In genomic region chr10:117593857-117594256, GRCm38 (mm10) we compare ENCODE assay signal across 28 mouse cellular contexts. TPM values are rescaled to one million over a fixed set of nuclear protein-coding genes. Genes with fewer than 3 reads are reported as not detected.
"Had no signal": no experiment of that assay in that cellular context is flagged by ENCODE, and none has a peak within 500 bp of the region (broad histone marks: within the 10 kb centered on the region; RNA-seq: fewer than 3 reads in every experiment).

No protein-coding gene starts in this region.

- H3K9me3 ChIP-seq: embryonic facial prominence, embryonic 10.5 days; embryonic facial prominence, embryonic 12.5 days; embryonic facial prominence, embryonic 13.5 days; embryonic facial prominence, embryonic 15.5 days; forebrain, embryonic 10.5 days; forebrain, embryonic 12.5 days; forebrain, embryonic 13.5 days; forebrain, embryonic 15.5 days had no signal

- H3K36me3 ChIP-seq: embryonic facial prominence, embryonic 10.5 days; embryonic facial prominence, embryonic 12.5 days; embryonic facial prominence, embryonic 13.5 days; embryonic facial prominence, embryonic 15.5 days; forebrain, embryonic 10.5 days; forebrain, embryonic 12.5 days; forebrain, embryonic 15.5 days had no signal

- H3K27me3 ChIP-seq: embryonic facial prominence, embryonic 13.5 days; embryonic facial prominence, embryonic 15.5 days; forebrain, embryonic 12.5 days; forebrain, embryonic 13.5 days; forebrain, embryonic 15.5 days had no signal

- H3K4me3 ChIP-seq: embryonic facial prominence, embryonic 10.5 days; embryonic facial prominence, embryonic 12.5 days; embryonic facial prominence, embryonic 13.5 days; embryonic facial prominence, embryonic 15.5 days; erythroblast, embryonic 14.5 days; forebrain, embryonic 10.5 days; forebrain, embryonic 12.5 days; forebrain, embryonic 13.5 days; forebrain, embryonic 15.5 days; gastrocnemius, adult 2 months; heart, adult 2 months had no signal

- DNase-seq: cerebellum, adult 8-10 months; cerebellum, adult 9-10 months; cerebellum, adult 9-11 months; cerebellum, postnatal 10 days; cerebellum, postnatal 14 days; cerebellum, postnatal 25 days; cerebellum, postnatal 36 days; embryo, embryonic 11 days; forebrain, postnatal 0 days; gastrocnemius, adult 2 months; gastrocnemius, postnatal 10 days; gastrocnemius, postnatal 14 days; gastrocnemius, postnatal 25 days; gastrocnemius, postnatal 36 days; heart, adult 11 months; heart, adult 18-20 months; heart, adult 2 months had no signal

- H3K27ac ChIP-seq: embryonic facial prominence, embryonic 10.5 days; embryonic facial prominence, embryonic 12.5 days; embryonic facial prominence, embryonic 13.5 days; embryonic facial prominence, embryonic 15.5 days; forebrain, embryonic 10.5 days; forebrain, embryonic 12.5 days; forebrain, embryonic 13.5 days; forebrain, embryonic 15.5 days; gastrocnemius, adult 2 months; heart, adult 2 months had no signal

- ATAC-seq: forebrain, embryonic 13.5 days; forebrain, embryonic 14.5 days; forebrain, embryonic 15.5 days; forebrain, embryonic 16.5 days; forebrain, postnatal 0 days had no signal

- H3K4me1 ChIP-seq: embryonic facial prominence, embryonic 12.5 days; forebrain, embryonic 12.5 days; forebrain, embryonic 13.5 days; forebrain, embryonic 15.5 days had no signal

- H3K4me2 ChIP-seq: embryonic facial prominence, embryonic 12.5 days; embryonic facial prominence, embryonic 13.5 days; embryonic facial prominence, embryonic 15.5 days; forebrain, embryonic 12.5 days; forebrain, embryonic 13.5 days; forebrain, embryonic 15.5 days had no signal

- H3K9ac ChIP-seq: embryonic facial prominence, embryonic 12.5 days; embryonic facial prominence, embryonic 13.5 days; embryonic facial prominence, embryonic 15.5 days; forebrain, embryonic 12.5 days; forebrain, embryonic 13.5 days; forebrain, embryonic 15.5 days; forebrain, postnatal 0 days had no signal

RNA-seq across cellular contexts. Expression of gene Cpm, which starts 35.4 kb away (rescaled TPM):
- polyA plus RNA-seq: erythroblast, embryonic 14.5 days had no signal
